Mouse (Mus musculus): Measurements from ENCODE around the gene Spop. TPM values are rescaled to one million over a fixed set of nuclear protein-coding genes. Genes with fewer than 3 reads are reported as not detected.

Spop gene
- total RNA-seq (2023): 106 to 124 TPM (median 112 TPM) in 4 replicates

DNA sequence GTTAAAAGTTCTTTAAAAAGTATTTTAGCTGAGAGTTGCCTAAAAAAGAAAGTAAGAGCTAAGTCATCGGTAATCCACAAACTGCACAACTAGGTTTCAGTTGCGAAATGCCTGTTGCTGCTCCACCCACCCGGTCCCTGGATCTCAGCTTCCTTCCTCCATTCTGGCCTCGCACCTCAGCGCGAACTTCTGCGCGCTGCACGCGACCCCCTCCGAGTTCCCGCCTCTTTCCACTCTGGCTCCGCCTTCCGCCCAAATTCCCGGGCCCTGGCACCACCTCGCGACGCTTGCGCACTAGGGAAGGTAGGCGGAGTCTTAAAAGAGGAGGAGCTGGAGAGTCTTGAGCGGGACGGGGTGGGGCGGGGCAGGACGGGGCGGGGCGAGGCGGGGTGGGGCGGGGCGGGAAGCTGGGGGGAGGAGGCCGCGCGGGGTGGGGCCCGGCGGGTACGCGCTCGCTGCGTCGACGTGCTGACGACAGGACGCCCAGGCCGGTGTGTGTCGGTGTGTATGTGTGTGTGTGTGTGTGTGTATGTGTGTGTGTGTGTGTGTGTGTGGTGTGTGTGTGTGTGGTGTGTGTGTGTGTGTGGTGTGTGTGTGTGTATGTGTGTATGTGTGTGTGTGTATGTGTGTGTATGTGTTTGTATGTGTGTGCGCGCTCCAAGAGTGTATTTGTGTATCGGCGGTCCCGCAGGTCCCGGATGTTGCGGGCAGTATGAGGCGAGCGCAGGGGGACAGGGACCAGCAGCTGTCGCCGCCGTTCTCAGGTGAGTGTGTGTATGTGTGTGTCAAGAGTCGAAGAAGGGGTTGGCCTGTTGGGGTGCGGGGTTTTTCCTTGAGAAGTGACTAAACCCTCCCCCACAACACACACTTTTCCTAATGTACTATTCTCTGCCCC, at the start of gene Spop:
Gene Spop (plus strand): TSS at position 440 of the 895 bp plus-strand sequence.

DNA sequence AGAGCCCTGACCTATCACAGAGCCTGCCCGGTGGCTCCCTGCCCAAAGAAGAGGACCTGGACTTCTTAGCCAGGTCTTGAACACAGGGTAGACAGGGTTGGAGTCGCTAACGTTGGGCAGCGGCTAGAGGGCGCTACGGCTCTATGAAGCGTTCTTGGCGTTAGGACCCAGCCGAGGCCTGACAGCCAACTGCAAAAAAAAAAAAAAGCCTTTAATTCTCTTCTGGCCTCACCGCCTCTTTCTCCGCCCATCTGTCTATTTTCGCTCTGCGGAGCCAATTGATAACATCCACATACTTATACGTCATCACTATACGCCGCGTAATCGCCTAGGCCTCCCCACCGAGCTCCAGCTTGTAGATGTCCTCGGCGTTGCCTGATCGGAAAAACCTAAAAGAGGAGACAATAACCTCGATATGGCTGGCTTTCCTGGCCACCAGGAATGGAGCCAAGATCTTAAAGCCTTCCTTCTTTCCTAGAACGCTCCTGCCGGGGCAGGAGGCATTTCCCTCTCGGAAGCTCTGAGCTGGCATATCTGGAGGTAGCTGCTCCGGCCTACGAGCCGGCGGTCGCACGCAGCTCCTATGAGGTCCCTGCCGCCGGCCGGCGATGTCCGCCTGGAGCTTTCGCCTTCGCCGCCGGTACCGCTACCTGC, 29.4 kb upstream of the Spop start, which contains the start of gene Slc35b1:
Gene Slc35b1 (plus strand): TSS at position 374 of the 654 bp plus-strand sequence.

DNA sequence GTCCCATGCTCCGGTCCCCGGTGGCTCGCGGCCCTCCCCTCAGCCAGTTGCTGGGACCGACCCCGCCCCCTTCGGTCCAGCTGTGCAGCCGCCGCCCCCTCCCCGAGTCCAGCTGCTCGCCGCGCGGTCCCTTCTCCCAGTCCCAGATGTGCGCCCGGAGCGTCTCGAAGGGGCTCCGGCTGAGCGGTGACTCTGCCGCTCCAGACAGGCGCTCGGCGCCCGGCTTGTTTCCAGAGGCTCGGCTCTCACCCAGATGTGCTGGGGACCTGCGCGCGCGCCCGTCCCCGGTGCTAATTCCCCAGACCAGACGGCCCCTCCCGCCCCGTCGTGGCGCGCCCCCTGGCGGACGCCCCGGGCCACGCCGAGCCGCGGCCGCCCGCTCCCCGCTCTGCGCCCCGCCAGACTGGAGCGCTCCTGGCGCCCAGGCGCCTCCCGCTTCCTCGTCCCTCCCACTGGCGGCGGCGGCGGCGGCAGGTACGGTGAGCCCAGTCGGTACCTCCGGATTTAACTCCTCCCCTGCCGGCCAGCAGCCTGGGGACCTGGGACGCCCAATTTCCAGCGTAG, 100.5 kb downstream of the Spop start, which contains the start of gene Nxph3:
Gene Nxph3 (minus strand): TSS at position 273 of the 564 bp plus-strand sequence.

Other genes with a start within 250 kb of the Spop start
- 0.63 to 1.3 TPM (median 0.98 TPM) in 4 replicates for gene Tac4, start 152.6 kb upstream of the Spop start, total RNA-seq (2023)
- gene Kat7, start 103.8 kb upstream of the Spop start, total RNA-seq (2023): 115 to 133 TPM (median 124 TPM) in 4 replicates
- gene Fam117a, start 77.1 kb upstream of the Spop start, total RNA-seq (2023): 56.1 to 70.4 TPM (median 63.3 TPM) in 4 replicates
- gene Slc35b1, start 29.4 kb upstream of the Spop start, total RNA-seq (2023): 64.8 to 73.8 TPM (median 71.9 TPM) in 4 replicates
- not detected in 4 replicates for gene Nxph3, start 100.5 kb downstream of the Spop start, total RNA-seq (2023)
- 6.1 to 6.7 TPM (median 6.5 TPM) in 4 replicates for gene Ngfr, start 173.7 kb downstream of the Spop start, total RNA-seq (2023)

Measured in B cell, adult 62 days (primary cell).